ENCODE assay signal across 36 mouse cellular contexts in genomic region chr9:50552206-50552605, GRCm38 (mm10). TPM values are rescaled to one million over a fixed set of nuclear protein-coding genes. Genes with fewer than 3 reads are reported as not detected.
DNase-seq lines count a peak whose midpoint lies in the region; TF ChIP-seq lines count a peak whose summit lies in the region.
"Had no signal": no experiment of that assay in that cellular context is flagged by ENCODE, and none has a peak within 500 bp of the region (broad histone marks: within the 10 kb centered on the region; RNA-seq: fewer than 3 reads in every experiment).

No protein-coding gene starts in this region.

- H3K9me3 ChIP-seq in MEL (replicated peaks; ENCODE audit: insufficient read depth, low read length) = no peaks in the 10 kb centered on the region
- H3K9me3 ChIP-seq: embryonic facial prominence, embryonic 10.5 days; embryonic facial prominence, embryonic 13.5 days; forebrain, embryonic 13.5 days; hindbrain, embryonic 12.5 days; hindbrain, embryonic 15.5 days; intestine, embryonic 15.5 days had no signal

- no peak overlapping the region for H3K9ac ChIP-seq in MEL (ENCODE audit: control insufficient read depth, low read depth, low read length, poor library complexity, severe bottlenecking)
- H3K9ac ChIP-seq: embryonic facial prominence, embryonic 13.5 days; forebrain, embryonic 13.5 days; forebrain, postnatal 0 days; hindbrain, embryonic 12.5 days; hindbrain, embryonic 15.5 days; intestine, embryonic 15.5 days had no signal

- H3K36me3 ChIP-seq in MEL (ENCODE audit: control insufficient read depth in 1 of 2, insufficient read depth in 2 of 2, low read length in 2 of 2) (peaks cover 0 to 11% of the 10 kb centered on the region in 2 experiments; a peak in 2 of 4 replicates), macrophage (ENCODE audit: inconsistent target) (no peaks in the 10 kb centered on the region)
- H3K36me3 ChIP-seq: embryonic facial prominence, embryonic 10.5 days; embryonic facial prominence, embryonic 13.5 days; hindbrain, embryonic 12.5 days; hindbrain, embryonic 15.5 days; intestine, embryonic 15.5 days had no signal

- no peak for TF ChIP-seq CTCF in MEL (IDR thresholded peaks at IDR 0.05 in 2 of 3, conservative IDR thresholded peaks at IDR 0.05 in 1 of 3; ENCODE audit: control insufficient read depth in 1 of 3, insufficient read depth in 1 of 3, low read depth in 2 of 3, low read length in 3 of 3, poor library complexity in 1 of 3, severe bottlenecking in 1 of 3)
- TF ChIP-seq CTCF in bone marrow macrophage, adult 2 months (IDR thresholded peaks at IDR 0.05; ENCODE audit: low read depth, low read length) = no peak

- no peak for TF ChIP-seq POLR2A in MEL (IDR thresholded peaks at IDR 0.05; ENCODE audit: control insufficient read depth in 1 of 2, insufficient read depth in 1 of 2, low read depth in 1 of 2, low read length in 2 of 2, poor library complexity in 1 of 2)
- no peak for TF ChIP-seq POLR2A in bone marrow macrophage, adult 2 months (IDR thresholded peaks at IDR 0.05; ENCODE audit: borderline replicate concordance, low read depth, low read length)

- 42% methylated on average over 5 of the region's 5 CpGs for WGBS in macrophage (ENCODE audit: missing documents)

- H3K79me2 ChIP-seq in MEL (ENCODE audit: control insufficient read depth, insufficient read depth, low read length, poor library complexity) (no peaks in the 10 kb centered on the region), macrophage (ENCODE audit: inconsistent target) (peaks cover 10% of the 10 kb centered on the region; the same call in 1 of the 2 replicates)

- H3K4me3 ChIP-seq in MEL (ENCODE audit: control insufficient read depth in 1 of 2, insufficient read depth in 1 of 2, low read depth in 2 of 2, low read length in 2 of 2) (no peak overlapping the region), macrophage (ENCODE audit: inconsistent target) (no peak overlapping the region)
- H3K4me3 ChIP-seq in bone marrow macrophage, adult 2 months (ENCODE audit: insufficient read depth, low read length) = no peak overlapping the region
- H3K4me3 ChIP-seq: embryonic facial prominence, embryonic 10.5 days; embryonic facial prominence, embryonic 13.5 days; erythroblast, embryonic 14.5 days; forebrain, embryonic 13.5 days; hindbrain, embryonic 12.5 days; hindbrain, embryonic 15.5 days; intestine, embryonic 15.5 days had no signal

- H3K27ac ChIP-seq in MEL (ENCODE audit: control insufficient read depth, low read depth, low read length) (no peak overlapping the region), macrophage (peak overlapping the region; percentile 83)
- H3K27ac ChIP-seq in bone marrow macrophage, adult 2 months (ENCODE audit: insufficient read depth, low read depth, low read length) = peak overlapping the region; percentile 59; the same call in 1 of the 2 replicates
- H3K27ac ChIP-seq: embryonic facial prominence, embryonic 10.5 days; embryonic facial prominence, embryonic 13.5 days; forebrain, embryonic 13.5 days; hindbrain, embryonic 12.5 days; hindbrain, embryonic 15.5 days; intestine, embryonic 15.5 days had no signal

- no peak for TF ChIP-seq RAD21 in MEL (IDR thresholded peaks at IDR 0.05; ENCODE audit: low read depth, low read length)

- peak; percentile 47 for DNase-seq in 3T3-L1 (ENCODE audit: low read depth, low spot score)
- peak; percentile 77 for DNase-seq in MEL (ENCODE audit: low read depth, low spot score)
- DNase-seq in gastrocnemius, postnatal 14 days = no peak
- no peak for DNase-seq in testis, postnatal 10 days (ENCODE audit: low spot score)
- DNase-seq in liver = no peak
- no peak for DNase-seq in urinary bladder, adult 2 months (ENCODE audit: low spot score)
- DNase-seq: adrenal gland, adult 8-10 months; adrenal gland, postnatal 25 days; cerebellum, adult 18-20 months; cerebellum, adult 9-10 months; cerebellum, postnatal 14 days; embryo, embryonic 11 days; forebrain, postnatal 0 days; gastrocnemius, postnatal 36 days; heart, adult 11 months; kidney, adult 11 months had no signal

- intact Hi-C loops in gastrocnemius, postnatal 14 days (cut with DNase I; ENCODE audit: low total_unique reads) = no loop called here

- peaks cover 4 to 9% of the 10 kb centered on the region in 2 experiments; a peak in 3 of 4 replicates for H3K27me3 ChIP-seq in MEL (ENCODE audit: control insufficient read depth in 1 of 2, insufficient read depth in 2 of 2, low read length in 2 of 2)
- H3K27me3 ChIP-seq: embryonic facial prominence, embryonic 13.5 days; forebrain, embryonic 13.5 days; hindbrain, embryonic 12.5 days; hindbrain, embryonic 15.5 days; intestine, embryonic 15.5 days had no signal

- peaks cover 0 to 6% of the 10 kb centered on the region in 2 experiments; a peak in 2 of 4 replicates for H3K4me1 ChIP-seq in MEL (ENCODE audit: control insufficient read depth in 1 of 2, insufficient read depth in 2 of 2, low read length in 2 of 2)
- peaks cover 38% of the 10 kb centered on the region for H3K4me1 ChIP-seq in bone marrow macrophage, adult 2 months (ENCODE audit: control insufficient read depth, insufficient read depth, low read length)

- TF ChIP-seq EP300 in MEL (IDR thresholded peaks at IDR 0.05; ENCODE audit: low read depth in 1 of 2, low read length in 2 of 2) = peak in 1 of 2 experiments; percentile 83; a peak in 2 of 4 replicates

RNA-seq across cellular contexts. Expression of gene Il18, which starts 2.4 kb away (rescaled TPM):
- total RNA-seq in MEL (2012; rRNA removed) = not detected in 2 replicates
- not detected for polyA plus RNA-seq in MEL (2012; ENCODE audit: insufficient read depth in 1 of 2, insufficient read length in 2 of 2, low read depth in 1 of 2, low replicate concordance in 2 of 2, missing spikeins in 1 of 2)
- polyA plus RNA-seq in bone marrow macrophage, adult 2 months (2012; ENCODE audit: insufficient read depth, insufficient read length, missing spikeins) = 27.7 and 33.7 TPM in 2 replicates
- total RNA-seq in macrophage (2018; cell fraction: chromatin; rRNA removed) = 100 to 1,000 TPM in 5 of 26 experiments, 10 to 100 TPM in 21; 34.1 to 153 (median 64.9) TPM
- 10 to 100 TPM; 37.4 to 86.6 (median 53.3) TPM for total RNA-seq in macrophage (2018; cell fraction: cytosol; rRNA removed)
- total RNA-seq in macrophage (2018; cell fraction: nucleus; rRNA removed) = 100 to 1,000 TPM in 12 of 26 experiments, 10 to 100 TPM in 14; 60.0 to 188 (median 98.9) TPM
- 44.2 to 59.1 TPM (median 54.5 TPM) in 3 replicates for polyA plus RNA-seq in macrophage (2018)
- total RNA-seq in gastrocnemius, postnatal 14 days (2021) = under 1 TPM; 0.53 to 0.74 TPM
- polyA plus RNA-seq in urinary bladder, adult 2 months (2012; rRNA removed) = 5.7 and 8.2 TPM in 2 replicates
- polyA plus RNA-seq: erythroblast, embryonic 14.5 days had no signal

RNA-seq across cellular contexts. Expression of gene Bco2, which starts 2.8 kb away (rescaled TPM):
- 0.07 TPM in 1 of 2 replicates, not detected in the other for total RNA-seq in MEL (2012; rRNA removed)
- under 1 TPM in 1 of 2 experiments, not detected in 1; 0.07 TPM for polyA plus RNA-seq in MEL (2012; ENCODE audit: insufficient read depth in 1 of 2, insufficient read length in 2 of 2, low read depth in 1 of 2, low replicate concordance in 2 of 2, missing spikeins in 1 of 2)
- 3.4 and 5.0 TPM in 2 replicates for polyA plus RNA-seq in bone marrow macrophage, adult 2 months (2012; ENCODE audit: insufficient read depth, insufficient read length, missing spikeins)
- total RNA-seq in macrophage (2018; cell fraction: chromatin; rRNA removed) = 10 to 100 TPM in 1 of 26 experiments, 1 to 10 TPM in 25; 1.1 to 11.6 (median 5.2) TPM
- total RNA-seq in macrophage (2018; cell fraction: cytosol; rRNA removed) = 1 to 10 TPM; 2.7 to 9.2 (median 3.9) TPM
- 10 to 100 TPM in 7 of 26 experiments, 1 to 10 TPM in 19; 2.2 to 12.8 (median 5.7) TPM for total RNA-seq in macrophage (2018; cell fraction: nucleus; rRNA removed)
- polyA plus RNA-seq in macrophage (2018) = 2.7 to 3.6 TPM (median 2.9 TPM) in 3 replicates
- under 1 TPM; 0.13 to 0.18 TPM for total RNA-seq in gastrocnemius, postnatal 14 days (2021)
- 0.77 and 0.80 TPM in 2 replicates for polyA plus RNA-seq in urinary bladder, adult 2 months (2012; rRNA removed)
- polyA plus RNA-seq: erythroblast, embryonic 14.5 days had no signal

RNA-seq across cellular contexts. Expression of gene Tex12, which starts 8.9 kb away (rescaled TPM):
- not detected in 2 replicates for total RNA-seq in MEL (2012; rRNA removed)
- polyA plus RNA-seq in MEL (2012; ENCODE audit: insufficient read depth in 1 of 2, insufficient read length in 2 of 2, low read depth in 1 of 2, low replicate concordance in 2 of 2, missing spikeins in 1 of 2) (not detected), macrophage (2018) (not detected in 3 replicates)
- polyA plus RNA-seq in bone marrow macrophage, adult 2 months (2012; ENCODE audit: insufficient read depth, insufficient read length, missing spikeins) = not detected in 2 replicates
- 1 to 10 TPM in 1 of 26 experiments, not detected in 25; 2.0 TPM for total RNA-seq in macrophage (2018; cell fraction: chromatin; rRNA removed)
- total RNA-seq in macrophage (2018; cell fraction: cytosol; rRNA removed) = under 1 TPM in 7 of 26 experiments, not detected in 19; 0.14 to 0.47 (median 0.19) TPM
- under 1 TPM in 1 of 26 experiments, not detected in 25; 0.53 TPM for total RNA-seq in macrophage (2018; cell fraction: nucleus; rRNA removed)
- not detected for total RNA-seq in gastrocnemius, postnatal 14 days (2021)
- not detected in 2 replicates for polyA plus RNA-seq in urinary bladder, adult 2 months (2012; rRNA removed)
- total RNA-seq: adrenal gland, adult 8-10 months; adrenal gland, postnatal 25 days; forebrain, postnatal 0 days; gastrocnemius, adult 8-10 months; gastrocnemius, postnatal 36 days; heart, adult 8-10 months; heart, postnatal 25 days; hematopoietic stem cell, adult 5-6 weeks had no signal
- polyA plus RNA-seq: activated CD4-positive, CD25-positive, alpha-beta regulatory T cell, adult 4 months; C2C12; CD4-positive, CD25-positive, alpha-beta regulatory T cell, adult 4 months; embryonic facial prominence, embryonic 10.5 days; embryonic facial prominence, embryonic 13.5 days; erythroblast, embryonic 14.5 days; forebrain, embryonic 13.5 days; frontal cortex, adult 2 months; heart, embryonic 11.5 days; heart, embryonic 14.5 days; heart, postnatal 0 days; hindbrain, embryonic 12.5 days had no signal

RNA-seq across cellular contexts. Expression of gene Pts, which starts 23.7 kb away (rescaled TPM):
- 24.4 and 24.6 TPM in 2 replicates for total RNA-seq in MEL (2012; rRNA removed)
- 10 to 100 TPM in 1 of 2 experiments, not detected in 1; 24.6 TPM for polyA plus RNA-seq in MEL (2012; ENCODE audit: insufficient read depth in 1 of 2, insufficient read length in 2 of 2, low read depth in 1 of 2, low replicate concordance in 2 of 2, missing spikeins in 1 of 2)
- 52.3 and 63.5 TPM in 2 replicates for polyA plus RNA-seq in bone marrow macrophage, adult 2 months (2012; ENCODE audit: insufficient read depth, insufficient read length, missing spikeins)
- 100 to 1,000 TPM in 8 of 26 experiments, 10 to 100 TPM in 18; 25.2 to 139 (median 70.7) TPM for total RNA-seq in macrophage (2018; cell fraction: chromatin; rRNA removed)
- total RNA-seq in macrophage (2018; cell fraction: cytosol; rRNA removed) = 10 to 100 TPM; 34.1 to 70.9 (median 47.9) TPM
- total RNA-seq in macrophage (2018; cell fraction: nucleus; rRNA removed) = 100 to 1,000 TPM in 4 of 26 experiments, 10 to 100 TPM in 22; 25.2 to 114 (median 53.9) TPM
- polyA plus RNA-seq in macrophage (2018) = 36.6 to 64.4 TPM (median 48.4 TPM) in 3 replicates
- 10 to 100 TPM; 10.9 to 11.4 TPM for total RNA-seq in gastrocnemius, postnatal 14 days (2021)
- polyA plus RNA-seq in urinary bladder, adult 2 months (2012; rRNA removed) = 101 and 137 TPM in 2 replicates

RNA-seq across cellular contexts. Expression of gene Sdhd, which starts 51.4 kb away (rescaled TPM):
- 312 and 340 TPM in 2 replicates for total RNA-seq in MEL (2012; rRNA removed)
- 100 to 1,000 TPM in 1 of 2 experiments, not detected in 1; 375 TPM for polyA plus RNA-seq in MEL (2012; ENCODE audit: insufficient read depth in 1 of 2, insufficient read length in 2 of 2, low read depth in 1 of 2, low replicate concordance in 2 of 2, missing spikeins in 1 of 2)
- polyA plus RNA-seq in bone marrow macrophage, adult 2 months (2012; ENCODE audit: insufficient read depth, insufficient read length, missing spikeins) = 133 and 155 TPM in 2 replicates
- total RNA-seq in macrophage (2018; cell fraction: chromatin; rRNA removed) = 10 to 100 TPM in 16 of 26 experiments, 1 to 10 TPM in 10; 2.5 to 28.4 (median 11.9) TPM
- 100 to 1,000 TPM; 120 to 179 (median 146) TPM for total RNA-seq in macrophage (2018; cell fraction: cytosol; rRNA removed)
- total RNA-seq in macrophage (2018; cell fraction: nucleus; rRNA removed) = 10 to 100 TPM; 19.4 to 75.3 (median 44.1) TPM
- polyA plus RNA-seq in macrophage (2018) = 84.1 to 152 TPM (median 148 TPM) in 3 replicates
- total RNA-seq in gastrocnemius, postnatal 14 days (2021) = 100 to 1,000 TPM; 334 to 384 TPM
- polyA plus RNA-seq in urinary bladder, adult 2 months (2012; rRNA removed) = 154 and 189 TPM in 2 replicates

Comparison
In these comparisons a context has a peak if more than half of its experiments do, and no peak if none do; other contexts are left out.
1. DNase-seq: peak in 3T3-L1 (single experiment) and MEL (single experiment); none in gastrocnemius, postnatal 14 days (single experiment), testis, postnatal 10 days (single experiment), liver (single experiment) and urinary bladder, adult 2 months (single experiment).